Mouse (Mus musculus) neutrophil, adult 83 days (primary cell): Measurements from ENCODE around the gene Washc1. TPM values are rescaled to one million over a fixed set of nuclear protein-coding genes. Genes with fewer than 3 reads are reported as not detected.

Experiments
- total RNA-seq, 2 experiments: library from RNA; stranded (reverse); gene quantifications; one replicate each; pipeline ENCODE4 v1.2.4; 2023

The Washc1 gene
- 10 to 100 TPM; 51.9 to 52.4 TPM for total RNA-seq

GRCm38 (mm10) chr17:66111402-66111959, at the start of gene Washc1:
Gene Washc1 (plus strand): TSS chr17:66111545.

GRCm38 (mm10) chr17:66076934-66077333, 34.4 kb upstream of the Washc1 start, which contains the start of gene Ankrd12:
Gene Ankrd12 (minus strand): TSS chr17:66077089.

GRCm38 (mm10) chr17:66101380-66102330, 9.7 kb upstream of the Washc1 start, which contains the start of gene Ndufv2:
Gene Ndufv2 (minus strand): TSS chr17:66101559.

GRCm38 (mm10) chr17:66123066-66123815, 11.9 kb downstream of the Washc1 start, which contains the start of gene Ddx11:
Gene Ddx11 (plus strand): TSS chr17:66123520.

Other genes starting within 250 kb of the Washc1 start
- 10 to 100 TPM; 63.7 to 74.5 TPM for gene Ralbp1, start 225.7 kb upstream of the Washc1 start, total RNA-seq
- 10 to 100 TPM in 1 of 2 experiments, 1 to 10 TPM in 1; 8.9 to 11.9 TPM for gene Twsg1, start 160.3 kb upstream of the Washc1 start, total RNA-seq
- 10 to 100 TPM; 52.1 to 54.5 TPM for gene Ankrd12, start 34.5 kb upstream of the Washc1 start, total RNA-seq
- 10 to 100 TPM; 68.5 to 78.0 TPM for gene Ndufv2, start 10.0 kb upstream of the Washc1 start, total RNA-seq
- gene Ddx11, start 12.0 kb downstream of the Washc1 start, total RNA-seq = 10 to 100 TPM; 17.1 to 17.4 TPM